Mouse (Mus musculus) liver, embryonic 13.5 days (tissue): ENCODE results near the gene Mef2b. TPM values are rescaled to one million over a fixed set of nuclear protein-coding genes. Genes with fewer than 3 reads are reported as not detected.

ENCODE experiments used
- ATAC-seq: fragments of 200-750 bp; cut with Nextera tagmentation; 2 replicates; pipeline ENCODE4 v1.8.0; 2017; ENCODE audit warnings: low read depth, mild to moderate bottlenecking, moderate number of reproducible peaks, moderate library complexity
- DNase-seq: peaks from one replicate; pipeline ENCODE4 v3.0.0; 2022
- H3K27ac ChIP-seq: fragments of 300-500 bp; sonication (generic); 2 replicates; pipeline ENCODE4 v1.5.1; 2015; ENCODE audit warnings: moderate library complexity, mild to moderate bottlenecking, inconsistent platforms
- H3K27me3 ChIP-seq: fragments of 300-500 bp; sonication (generic); 2 replicates; pipeline ENCODE4 v1.6.1; 2015; ENCODE audit warnings: mild to moderate bottlenecking, inconsistent platforms
- H3K36me3 ChIP-seq: fragments of 300-500 bp; sonication (generic); 2 replicates; pipeline ENCODE4 v1.6.1; 2015; ENCODE audit warnings: mild to moderate bottlenecking, inconsistent platforms
- H3K4me1 ChIP-seq: fragments of 300-500 bp; sonication (generic); replicated peaks from 2 replicates; pipeline ENCODE4 v1.6.1; 2015; ENCODE audit warnings: inconsistent platforms
- H3K4me2 ChIP-seq: fragments of 300-500 bp; sonication (generic); 2 replicates; pipeline ENCODE4 v1.6.1; 2015; ENCODE audit warnings: inconsistent platforms, mild to moderate bottlenecking, moderate library complexity
- H3K4me3 ChIP-seq: fragments of 300-500 bp; sonication (generic); replicated peaks from 2 replicates; pipeline ENCODE4 v1.5.1; 2015; ENCODE audit warnings: mild to moderate bottlenecking, inconsistent platforms
- H3K9ac ChIP-seq: fragments of 300-500 bp; sonication (generic); 2 replicates; pipeline ENCODE4 v1.6.1; 2015; ENCODE audit warnings: mild to moderate bottlenecking, inconsistent platforms
- H3K9me3 ChIP-seq: fragments of 300-500 bp; sonication (generic); replicated peaks from 2 replicates; pipeline ENCODE4 v1.6.1; 2016; ENCODE audit warnings: inconsistent platforms
- WGBS: fragments of 180-500 bp; shearing (Covaris S2); methylation state at CpG from one replicate; pipeline ENCODE4 v1.1.7; 2015; ENCODE audit not compliant: insufficient replicate concordance; 5-methylcytosine and 5-hydroxymethylcytosine counted together
- polyA plus RNA-seq: library from polyadenylated mRNA; unstranded; fragments of >200 nt; fragmentation: Nextera tagmentation; extraction: Ambion mirVana; gene quantifications from 2 replicates; pipeline ENCODE4 v1.2.1, GENCODE M21; 2015

Gene Mef2b
- polyA plus RNA-seq, 1 experiment from 2014 or later: 0.08 TPM

- no peaks in the 10 kb centered on the region for H3K9me3 ChIP-seq
- WGBS: 77% methylated on average over 4 of the region's 4 CpGs
- no peak overlapping the region for H3K4me3 ChIP-seq
- no peak overlapping the region for H3K9ac ChIP-seq
- H3K27me3 ChIP-seq: no peaks in the 10 kb centered on the region
- no peak for ATAC-seq
- H3K4me2 ChIP-seq: no peak overlapping the region
- peaks cover 60% of the 10 kb centered on the region for H3K4me1 ChIP-seq
- peaks cover 46% of the 10 kb centered on the region for H3K36me3 ChIP-seq
- no peak overlapping the region for H3K27ac ChIP-seq
- DNase-seq: no peak
These were observed 2.9 kb upstream of the Mef2b start for GRCm38 (mm10) chr8:70136591-70136990.

- peaks cover 47% of the 10 kb centered on the region for H3K4me1 ChIP-seq
- H3K9me3 ChIP-seq: no peaks in the 10 kb centered on the region
- peak overlapping the region; percentile 79 for H3K4me2 ChIP-seq
- DNase-seq (no peak), ATAC-seq (no peak)
- H3K27me3 ChIP-seq: no peaks in the 10 kb centered on the region
- H3K27ac ChIP-seq: peak overlapping the region; percentile 84; the same call in 1 of the 2 replicates
- H3K4me3 ChIP-seq: peak overlapping the region; percentile 87
- H3K36me3 ChIP-seq: peaks cover 50% of the 10 kb centered on the region
- 71% methylated on average over 4 of the region's 4 CpGs for WGBS
- H3K9ac ChIP-seq: peak overlapping the region; percentile 80
These were observed 1.6 kb upstream of the Mef2b start for GRCm38 (mm10) chr8:70137890-70138289.

- DNase-seq (no peak), ATAC-seq (no peak)
- Histone ChIP-seq H3K4me3 (peak overlapping the region; percentile 87), H3K27ac (peak overlapping the region; percentile 92), H3K9ac (peak overlapping the region; percentile 83), H3K4me1 (peaks cover 26% of the 10 kb centered on the region), H3K36me3 (peaks cover 47% of the 10 kb centered on the region), H3K9me3 (no peaks in the 10 kb centered on the region), H3K27me3 (no peaks in the 10 kb centered on the region), H3K4me2 (peak overlapping the region; percentile 79)
- 6% methylated on average over 9 of the region's 9 CpGs for WGBS
These were observed 470 bp downstream of the Mef2b start for GRCm38 (mm10) chr8:70139981-70140380.

- peaks cover 37% of the 10 kb centered on the region for H3K36me3 ChIP-seq
- H3K9ac ChIP-seq: no peak overlapping the region
- no peak for ATAC-seq
- H3K9me3 ChIP-seq: no peaks in the 10 kb centered on the region
- H3K27me3 ChIP-seq: peaks cover under 1% of the 10 kb centered on the region; the same call in 1 of the 2 replicates
- H3K4me1 ChIP-seq: peaks cover 11% of the 10 kb centered on the region
- no peak overlapping the region for H3K4me2 ChIP-seq
- no peak for DNase-seq
- H3K27ac ChIP-seq: no peak overlapping the region
- H3K4me3 ChIP-seq: no peak overlapping the region
- 61% methylated on average over 7 of the region's 7 CpGs for WGBS
These were observed 8.4 kb downstream of the Mef2b start for GRCm38 (mm10) chr8:70147678-70148607.

- no peak overlapping the region for H3K4me3 ChIP-seq
- DNase-seq: no peak
- H3K36me3 ChIP-seq: peaks cover 18% of the 10 kb centered on the region
- WGBS: 32% methylated on average over 13 of the region's 13 CpGs
- H3K4me2 ChIP-seq: peak overlapping the region; percentile 18; the same call in 1 of the 2 replicates
- H3K27ac ChIP-seq: no peak overlapping the region
- H3K9ac ChIP-seq: no peak overlapping the region
- ATAC-seq: no peak
- H3K9me3 ChIP-seq: no peaks in the 10 kb centered on the region
- peaks cover 11% of the 10 kb centered on the region for H3K4me1 ChIP-seq
- peaks cover 15% of the 10 kb centered on the region for H3K27me3 ChIP-seq
These were observed 10.6 kb downstream of the Mef2b start for GRCm38 (mm10) chr8:70150158-70150557.

GRCm38 (mm10) chr8:70152537-70153257 is 13.2 kb downstream of the Mef2b start:
- Histone ChIP-seq H3K9me3 (no peaks in the 10 kb centered on the region), H3K36me3 (no peaks in the 10 kb centered on the region), H3K27ac (no peak overlapping the region), H3K4me2 (peak overlapping the region; percentile 51), H3K9ac (peak overlapping the region; percentile 39; the same call in 1 of the 2 replicates), H3K4me1 (peaks cover 15% of the 10 kb centered on the region), H3K4me3 (no peak overlapping the region; the same call in 1 of the 2 replicates), H3K27me3 (peaks cover 35% of the 10 kb centered on the region)
- WGBS: 13% methylated on average over 22 of the region's 22 CpGs
- DNase-seq (peak; percentile 82), ATAC-seq (peak; percentile 95)

- Histone ChIP-seq H3K4me2 (no peak overlapping the region), H3K4me3 (no peak overlapping the region), H3K27ac (no peak overlapping the region), H3K4me1 (peaks cover 20% of the 10 kb centered on the region), H3K9ac (no peak overlapping the region), H3K36me3 (no peaks in the 10 kb centered on the region), H3K9me3 (no peaks in the 10 kb centered on the region), H3K27me3 (peaks cover 53% of the 10 kb centered on the region)
- WGBS: 74% methylated on average over 1 of the region's 1 CpGs
- no peak for ATAC-seq
- no peak for DNase-seq
These were observed 17.8 kb downstream of the Mef2b start for GRCm38 (mm10) chr8:70157240-70157800.

- Histone ChIP-seq H3K4me3 (peak overlapping the region; percentile 63), H3K27ac (no peak overlapping the region), H3K4me2 (peak overlapping the region; percentile 86), H3K9me3 (no peaks in the 10 kb centered on the region), H3K9ac (peak overlapping the region; percentile 65), H3K36me3 (no peaks in the 10 kb centered on the region), H3K27me3 (peaks cover 52% of the 10 kb centered on the region), H3K4me1 (peaks cover 16% of the 10 kb centered on the region)
- peak; percentile 76 for ATAC-seq
- peak; percentile 76 for DNase-seq
- whole genome bisulfite sequencing: 8% methylated on average over 38 of the region's 40 CpGs
These were observed 18.8 kb downstream of the Mef2b start for GRCm38 (mm10) chr8:70158069-70158853.

- Histone ChIP-seq H3K4me2 (peak overlapping the region; percentile 86), H3K27me3 (peaks cover 51% of the 10 kb centered on the region), H3K9ac (no peak overlapping the region), H3K4me3 (no peak overlapping the region; the same call in 1 of the 2 replicates), H3K27ac (no peak overlapping the region), H3K4me1 (peaks cover 16% of the 10 kb centered on the region), H3K36me3 (no peaks in the 10 kb centered on the region), H3K9me3 (no peaks in the 10 kb centered on the region)
- WGBS: 67% methylated on average over 4 of the region's 4 CpGs
- ATAC-seq (no peak), DNase-seq (no peak)
These were observed 19.7 kb downstream of the Mef2b start for GRCm38 (mm10) chr8:70159211-70159610.

- H3K27ac ChIP-seq: no peak overlapping the region
- H3K4me2 ChIP-seq: no peak overlapping the region
- no peak for ATAC-seq
- H3K4me3 ChIP-seq: no peak overlapping the region
- WGBS: 41% methylated on average over 13 of the region's 13 CpGs
- peaks cover 16% of the 10 kb centered on the region for H3K4me1 ChIP-seq
- DNase-seq: no peak
- no peaks in the 10 kb centered on the region for H3K9me3 ChIP-seq
- no peak overlapping the region for H3K9ac ChIP-seq
- H3K36me3 ChIP-seq: no peaks in the 10 kb centered on the region
- H3K27me3 ChIP-seq: peaks cover 50% of the 10 kb centered on the region
These were observed 20.5 kb downstream of the Mef2b start for GRCm38 (mm10) chr8:70160015-70160414.
